Mouse (Mus musculus) right cerebral cortex, postnatal 36 days (tissue): ENCODE measurements around the gene Dcaf5.

Source experiments
- DNase-seq, 2 experiments: peaks; one replicate each; pipeline ENCODE4 v3.0.0; 2022; ENCODE audit warnings: low spot score in 2 of 2, mixed read lengths in 1 of 2

Dcaf5 gene

DNA sequence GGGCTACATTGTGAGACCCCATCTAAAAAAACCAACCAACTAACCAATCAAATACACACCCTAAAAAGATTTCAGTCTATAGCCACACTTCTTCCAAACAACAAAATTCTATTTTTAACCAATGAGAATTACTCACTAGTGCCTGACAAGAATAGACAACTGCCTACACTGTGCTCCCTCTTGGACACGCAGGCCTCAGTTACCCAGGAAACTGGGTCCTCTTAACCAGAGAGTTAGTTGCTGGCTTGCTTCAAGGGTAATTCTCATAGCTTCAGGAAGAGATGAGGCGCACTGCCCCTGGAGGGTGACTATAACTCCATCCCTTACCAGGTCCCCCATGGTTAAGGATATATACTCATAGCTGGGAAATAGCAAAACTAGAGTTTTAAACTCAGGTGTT, 95.5 kb downstream of the Dcaf5 start:
- DNase-seq = peak; percentile 29 to 61

DNA sequence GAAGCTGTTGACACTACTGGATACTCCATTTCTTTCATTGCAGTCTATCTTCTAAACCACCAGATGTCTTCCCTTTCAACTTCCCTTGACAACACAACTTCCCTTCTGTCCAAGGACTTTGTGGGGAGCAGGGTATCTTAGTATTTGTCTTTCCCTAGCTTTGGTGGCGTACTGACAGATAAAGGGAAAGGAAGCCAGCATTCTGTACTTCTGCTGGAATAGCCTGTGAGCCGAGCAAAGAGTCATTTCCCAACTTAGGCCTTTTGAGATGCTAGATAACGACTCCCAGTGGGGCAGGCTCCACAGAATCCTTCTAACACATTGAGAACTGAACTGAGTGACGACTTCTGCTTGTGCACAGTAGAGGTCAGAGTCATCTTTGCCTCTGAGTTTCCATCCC, 102.2 kb downstream of the Dcaf5 start:
- DNase-seq = no peak

DNA sequence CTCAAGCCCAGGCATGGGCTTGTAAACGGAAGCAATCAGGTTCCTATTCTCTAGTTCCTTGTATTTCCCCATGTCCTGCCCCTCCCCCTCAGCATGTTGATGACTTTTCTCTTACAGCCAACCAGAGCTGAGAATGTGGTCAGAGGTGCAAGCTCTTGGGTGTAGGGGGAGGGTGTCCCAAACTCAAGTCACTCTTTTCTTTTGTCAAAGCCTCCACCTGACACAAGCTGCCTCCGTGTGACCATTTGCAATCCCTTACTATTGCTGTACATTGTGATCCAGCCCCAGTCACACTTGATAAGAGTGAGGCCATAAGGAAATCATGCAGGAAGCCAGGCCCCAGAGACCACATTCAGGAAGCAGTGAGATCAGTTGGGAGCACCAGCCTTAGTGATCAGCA, 104.8 kb downstream of the Dcaf5 start:
- no peak for DNase-seq

DNA sequence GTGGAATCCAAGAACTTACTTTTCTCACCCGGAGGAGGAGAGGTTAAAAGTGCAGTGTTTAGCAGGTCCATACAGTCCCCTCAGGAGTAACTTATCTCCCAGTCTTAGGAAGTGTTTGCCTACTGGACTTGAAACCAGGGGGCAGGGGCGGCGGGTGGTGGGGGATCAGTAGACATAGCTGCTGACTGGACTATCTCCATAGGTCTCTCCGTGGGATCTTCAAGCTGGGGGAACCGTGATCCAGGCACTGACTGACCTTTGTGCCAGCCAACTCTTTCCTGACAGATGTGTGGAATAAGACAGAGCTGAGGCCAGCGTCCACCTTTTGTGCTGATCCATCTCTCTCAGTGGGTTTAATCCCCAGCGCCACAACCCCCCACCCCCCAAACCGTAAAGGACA, 105.6 kb downstream of the Dcaf5 start:
- DNase-seq = no peak

DNA sequence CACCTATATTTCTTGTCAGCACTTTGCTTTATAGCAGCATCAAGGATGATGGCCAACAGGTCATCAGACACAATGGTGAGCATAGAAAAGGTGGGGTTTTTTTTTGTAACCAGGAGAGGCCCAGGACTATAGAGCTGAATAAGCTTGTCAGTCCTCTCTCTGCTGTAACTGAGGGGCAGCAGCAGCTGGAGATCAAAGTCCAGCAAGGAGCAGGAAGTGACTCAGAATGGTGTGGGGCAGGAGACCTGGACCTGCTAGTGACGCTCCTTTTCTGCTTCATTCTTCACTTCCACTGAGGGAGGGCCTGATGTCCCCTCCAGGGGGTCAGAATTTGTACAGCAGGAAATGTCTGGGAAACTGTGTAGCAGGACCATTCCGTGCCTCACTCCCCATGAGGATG, 106.8 kb downstream of the Dcaf5 start:
- DNase-seq = no peak

DNA sequence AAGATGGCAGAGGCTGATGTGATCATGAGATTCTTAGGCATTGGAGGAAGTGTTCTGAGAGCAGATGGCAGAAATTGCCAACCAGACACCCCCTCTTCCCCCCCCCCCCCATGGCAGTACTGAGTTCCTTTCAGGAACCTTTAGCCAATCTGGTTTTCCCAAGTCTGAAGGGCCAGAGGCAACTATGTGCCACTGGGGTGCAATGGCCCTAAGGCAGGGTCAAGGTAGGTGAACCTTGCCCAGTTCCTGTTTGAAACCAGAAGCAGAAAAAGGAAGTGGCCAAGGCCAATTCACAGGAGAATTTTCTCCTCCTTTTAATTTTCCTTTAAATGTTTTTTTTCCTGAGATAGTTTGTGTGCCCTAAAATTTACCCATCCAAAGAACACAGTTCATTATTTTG, 110.4 kb downstream of the Dcaf5 start:
- DNase-seq = no peak

DNA sequence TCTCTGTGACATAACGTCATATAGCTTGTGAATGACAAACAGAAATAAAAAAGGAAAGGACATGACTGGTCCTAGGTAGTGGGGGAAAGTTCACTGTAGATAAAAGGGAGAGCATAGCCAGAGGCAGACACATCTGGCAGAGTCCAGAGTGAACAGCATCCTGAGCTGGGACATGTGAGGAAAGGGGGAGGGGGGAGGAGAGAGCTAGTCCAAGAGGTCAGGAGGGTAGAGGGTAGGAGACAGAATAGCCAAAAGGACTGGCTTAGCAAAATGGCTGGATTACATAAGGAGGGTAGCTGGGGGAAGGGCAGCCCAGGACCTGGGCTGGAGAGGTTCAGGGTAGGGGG, 111.6 kb downstream of the Dcaf5 start:
- DNase-seq = no peak

DNA sequence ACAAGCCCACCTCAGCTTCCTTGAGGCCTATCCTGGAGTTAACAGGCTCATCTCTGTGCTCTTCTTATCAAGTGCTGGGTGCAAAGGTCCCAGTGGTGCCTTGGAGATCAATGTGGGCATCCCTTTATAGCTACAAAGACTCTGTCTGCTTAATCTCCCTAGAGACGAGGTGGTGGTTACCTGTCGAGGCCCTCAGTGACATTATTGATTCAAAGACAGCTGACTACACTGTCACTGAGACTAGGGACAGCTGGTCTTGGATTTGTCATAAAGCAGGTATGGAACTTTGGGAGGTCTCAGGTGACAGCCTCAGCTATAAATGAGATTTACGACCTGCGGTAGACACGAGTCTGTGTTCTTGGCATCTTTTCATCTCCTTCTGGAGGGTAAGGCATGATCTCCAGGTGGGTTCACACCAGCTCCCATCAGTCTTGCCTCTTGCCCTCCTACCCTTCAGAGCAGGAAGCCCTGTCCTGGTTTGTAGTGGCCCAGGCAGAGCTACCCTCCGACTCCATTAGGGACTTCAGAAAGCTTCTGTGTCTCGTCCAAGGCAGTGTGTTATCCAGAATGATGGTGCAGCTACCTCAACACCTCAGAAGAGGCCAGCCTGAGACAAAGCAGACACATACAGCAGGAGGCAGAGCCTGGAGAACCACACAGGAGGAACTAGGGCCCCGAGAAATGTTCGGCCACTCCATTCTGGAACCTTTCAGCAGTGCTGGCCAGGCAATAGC, 112.2 kb downstream of the Dcaf5 start:
- DNase-seq = no peak

DNA sequence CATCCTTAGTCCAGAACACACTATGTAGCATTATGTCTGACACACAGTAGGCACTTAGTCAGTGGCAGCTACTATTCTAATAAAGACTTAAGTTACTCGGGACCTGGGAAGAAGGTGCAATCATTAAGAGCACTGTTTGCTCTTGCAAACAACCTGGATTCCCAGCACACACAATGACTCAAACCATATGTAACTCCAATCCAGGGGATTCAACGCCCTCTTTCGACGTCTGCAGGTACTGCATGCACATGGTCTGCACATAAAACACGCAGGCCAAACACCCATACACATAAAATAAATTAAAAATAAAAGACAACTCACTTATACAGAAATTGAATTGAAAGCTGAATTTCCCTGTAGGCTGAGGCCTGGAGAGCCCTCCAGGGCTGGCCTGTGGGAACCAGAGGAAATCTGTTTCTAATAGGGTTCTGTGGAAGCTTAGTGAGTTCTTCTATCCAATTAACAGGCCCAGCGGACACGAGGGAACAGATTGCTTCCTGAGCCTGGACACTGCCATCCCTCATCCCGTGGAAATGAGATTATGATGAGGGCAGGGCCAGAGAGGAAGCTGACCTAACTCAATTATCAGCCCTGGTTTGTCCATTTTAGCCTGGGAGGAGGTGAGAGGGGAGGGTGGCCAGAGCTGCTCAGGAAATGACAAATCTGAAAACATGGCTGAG, 112.9 kb downstream of the Dcaf5 start:
- no peak for DNase-seq

DNA sequence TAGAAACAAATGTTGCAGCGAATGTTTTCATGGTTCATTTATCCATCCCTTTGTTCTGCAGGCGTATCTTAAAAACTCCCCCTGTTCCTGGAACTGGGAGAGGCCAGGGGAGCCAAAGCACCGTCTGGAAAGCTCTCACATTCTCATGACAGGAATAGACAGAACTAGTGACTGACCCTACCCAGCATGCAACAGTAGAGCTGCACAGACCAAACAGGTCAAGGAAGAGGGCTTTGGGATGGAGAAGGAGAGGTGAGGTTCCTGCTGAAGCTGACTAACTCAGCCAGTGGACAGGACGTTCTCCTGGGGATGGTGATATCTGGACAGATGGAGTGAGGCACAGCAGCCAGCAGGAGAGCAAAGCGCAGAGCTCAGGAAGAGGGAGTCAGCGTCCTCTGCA, 113.9 kb downstream of the Dcaf5 start:
- DNase-seq = no peak

DNA sequence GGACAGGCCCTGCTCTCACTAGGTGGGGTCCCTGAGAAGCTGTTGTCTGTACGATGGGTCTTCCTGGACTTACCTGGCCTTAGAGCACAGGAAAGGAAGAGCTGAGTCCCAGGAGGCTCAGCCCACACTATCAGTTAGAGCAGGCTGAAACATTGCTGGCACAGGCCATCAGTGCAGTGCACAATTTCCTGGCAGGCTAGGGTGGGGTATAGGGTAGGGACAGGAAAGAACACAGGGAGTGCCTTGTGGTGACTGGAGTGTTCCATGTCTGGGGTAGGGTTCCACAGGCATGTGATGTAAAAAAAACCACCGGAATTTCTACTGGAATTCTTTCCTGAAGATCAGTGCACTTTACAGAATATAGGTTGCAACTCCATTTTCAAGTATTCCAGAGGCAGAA, 117.3 kb downstream of the Dcaf5 start:
- DNase-seq = no peak

DNA sequence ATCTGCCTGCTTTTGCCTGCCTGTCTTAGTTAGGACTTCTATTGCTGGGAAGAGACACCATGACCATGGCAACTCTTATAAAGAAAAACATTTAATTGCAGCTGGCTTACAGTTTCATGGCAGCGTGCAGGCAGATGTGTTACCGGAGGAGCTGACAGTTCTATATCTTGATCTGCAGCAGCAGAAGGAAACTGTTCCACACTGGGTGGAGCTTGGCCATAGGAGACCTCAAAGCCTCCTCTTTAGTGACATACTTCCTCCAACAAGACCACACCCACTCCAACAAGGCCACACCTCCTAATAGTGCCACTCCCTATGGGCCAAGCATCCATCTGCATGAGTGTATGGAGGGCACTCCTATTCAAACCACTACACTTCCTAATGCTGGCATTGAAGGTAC, 121.1 kb downstream of the Dcaf5 start:
- no peak for DNase-seq

DNA sequence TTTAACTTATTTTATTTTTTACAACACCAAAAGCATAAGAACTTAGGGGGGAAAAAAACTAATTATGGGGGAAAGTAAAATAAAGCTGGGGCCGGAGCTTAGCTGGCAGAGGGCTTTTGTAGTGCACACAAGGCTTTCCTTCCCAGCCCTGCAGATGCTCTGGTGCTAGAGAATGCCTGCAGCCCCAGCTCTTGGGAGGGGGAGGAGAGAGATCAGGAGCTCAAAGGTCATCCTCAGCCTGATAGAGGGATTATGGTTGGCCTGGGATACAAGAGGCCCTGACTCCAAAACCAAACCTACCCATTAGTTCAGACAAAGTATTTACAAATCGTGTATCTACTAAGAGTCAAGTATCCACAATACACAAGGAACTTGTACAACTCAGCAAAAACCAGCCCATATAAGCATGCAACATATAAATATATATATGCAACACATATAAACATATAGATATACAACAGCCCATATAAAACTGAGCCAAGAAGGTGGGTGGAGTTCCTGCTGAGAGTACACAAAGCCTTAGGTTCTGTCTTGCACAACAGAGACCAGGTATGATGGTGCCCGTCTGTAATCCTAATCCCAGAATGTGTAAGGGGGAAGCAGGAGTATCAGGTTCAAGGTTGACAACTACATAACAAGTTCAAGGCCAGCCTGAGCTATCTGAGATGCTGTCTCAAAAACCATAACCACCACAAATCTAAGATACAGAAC, 124.3 kb downstream of the Dcaf5 start:
- no peak for DNase-seq

DNA sequence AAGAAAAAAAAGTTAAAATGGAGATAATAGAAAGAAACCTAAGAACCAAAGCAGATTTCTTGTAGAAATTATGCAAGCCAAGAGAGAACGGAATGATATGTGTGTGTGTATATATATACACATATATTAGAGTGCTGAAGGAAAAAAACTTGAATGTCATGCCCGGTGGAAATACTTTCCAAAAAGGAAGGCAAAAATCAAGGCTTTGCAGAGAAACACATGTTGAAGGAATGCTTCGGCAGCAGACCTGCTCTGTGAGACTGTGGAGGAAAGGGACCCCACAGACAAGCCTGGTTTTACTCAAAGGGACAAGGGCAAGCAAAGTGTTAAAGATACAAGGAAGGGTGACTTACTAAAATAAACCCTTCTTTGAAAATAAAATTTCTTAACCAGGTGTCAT, 128.8 kb downstream of the Dcaf5 start:
- DNase-seq = no peak

DNA sequence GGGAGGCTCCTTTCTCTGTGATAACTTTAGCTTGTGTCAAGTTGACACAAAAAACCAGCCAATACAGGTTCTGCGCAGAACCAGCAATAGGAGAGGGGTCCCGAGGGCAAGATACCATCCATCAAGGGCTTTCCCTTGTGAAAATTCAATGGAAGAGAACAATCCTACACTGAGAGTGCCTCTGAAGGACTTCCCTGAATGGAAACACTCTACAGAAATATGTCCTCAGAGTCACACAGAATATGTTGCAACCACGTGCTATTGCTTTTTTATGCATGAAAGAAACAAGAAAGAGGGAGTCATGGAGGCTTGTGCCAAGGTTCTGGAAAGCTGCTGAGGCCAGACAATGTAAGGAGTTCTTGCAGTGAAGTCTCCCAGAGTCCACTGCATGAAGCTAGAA, 131.9 kb downstream of the Dcaf5 start:
- DNase-seq = no peak

DNA sequence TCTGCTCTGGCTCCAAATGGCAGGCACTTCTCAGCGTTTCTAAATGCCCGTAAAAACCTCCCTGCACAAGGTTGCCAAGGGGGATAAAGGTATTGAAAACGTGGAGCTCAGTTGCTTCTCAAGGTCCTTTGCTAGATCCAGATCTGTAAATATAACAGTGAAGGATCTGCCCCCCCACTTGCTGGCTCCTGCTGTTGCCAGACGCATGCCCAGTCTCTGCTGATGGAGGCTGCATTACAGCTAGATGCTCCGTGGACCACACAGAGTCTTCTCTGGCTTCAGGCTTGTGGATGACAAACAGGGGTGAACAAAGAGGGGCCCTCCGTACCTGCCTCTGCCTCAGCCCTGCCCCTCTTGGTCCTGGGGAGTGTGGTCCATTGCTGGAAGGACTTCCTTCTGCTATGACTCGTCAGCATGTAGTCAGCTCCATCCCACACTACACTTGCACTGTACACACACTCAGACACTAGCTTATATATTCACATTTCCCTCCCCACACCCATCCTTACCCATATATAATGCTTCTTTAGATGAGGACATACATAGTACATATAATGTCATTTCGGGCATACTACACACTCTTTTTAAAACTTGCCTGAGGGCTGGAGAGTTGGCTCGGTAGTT, 135.5 kb downstream of the Dcaf5 start:
- DNase-seq = no peak

DNA sequence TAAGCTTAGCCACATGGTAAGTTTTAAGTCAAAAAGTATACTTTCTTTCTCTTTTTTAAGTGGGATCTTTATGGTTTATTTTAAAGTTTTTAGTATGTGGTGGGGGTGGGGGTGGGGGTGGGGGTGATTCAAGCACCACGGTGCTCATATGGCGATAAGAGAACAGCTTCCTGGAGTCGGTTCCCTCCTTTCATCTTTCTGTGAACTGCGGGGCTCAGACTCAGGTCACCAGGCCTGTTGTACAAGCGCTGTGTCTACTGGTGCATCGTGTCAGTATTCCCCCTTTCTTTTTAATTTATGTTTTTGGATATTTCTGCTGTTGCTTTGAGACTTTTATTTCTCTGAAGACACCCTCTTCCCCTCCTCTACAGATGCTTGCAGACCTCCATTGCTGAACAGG, 137.7 kb downstream of the Dcaf5 start:
- no peak for DNase-seq

DNA sequence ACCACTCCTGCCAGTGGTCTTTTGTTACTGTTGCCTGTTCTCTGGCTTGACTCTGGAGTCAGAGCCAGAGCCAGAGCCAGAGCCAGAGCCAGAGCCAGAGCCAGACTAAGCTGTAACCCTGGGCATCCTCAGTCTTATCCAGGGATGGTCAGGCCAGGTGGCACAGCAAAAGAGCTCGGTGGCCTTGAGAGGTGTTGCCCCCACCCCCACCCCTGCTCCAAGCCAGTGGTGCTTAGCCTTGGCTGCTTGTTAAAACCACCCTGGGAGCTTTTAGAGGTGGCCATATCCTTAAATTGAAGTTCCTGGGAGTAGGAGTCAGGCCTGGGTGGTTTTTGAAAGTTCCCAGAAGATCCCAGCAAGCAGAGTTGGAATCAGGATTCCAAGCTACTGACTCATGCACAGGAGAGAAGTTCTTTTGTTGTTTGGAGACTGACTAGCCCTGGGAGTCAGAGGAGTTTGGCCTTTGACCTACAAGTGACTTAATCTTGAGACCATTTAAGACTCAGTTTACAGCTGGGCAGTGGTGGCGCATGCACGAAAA, 144.4 kb downstream of the Dcaf5 start:
- DNase-seq = no peak

DNA sequence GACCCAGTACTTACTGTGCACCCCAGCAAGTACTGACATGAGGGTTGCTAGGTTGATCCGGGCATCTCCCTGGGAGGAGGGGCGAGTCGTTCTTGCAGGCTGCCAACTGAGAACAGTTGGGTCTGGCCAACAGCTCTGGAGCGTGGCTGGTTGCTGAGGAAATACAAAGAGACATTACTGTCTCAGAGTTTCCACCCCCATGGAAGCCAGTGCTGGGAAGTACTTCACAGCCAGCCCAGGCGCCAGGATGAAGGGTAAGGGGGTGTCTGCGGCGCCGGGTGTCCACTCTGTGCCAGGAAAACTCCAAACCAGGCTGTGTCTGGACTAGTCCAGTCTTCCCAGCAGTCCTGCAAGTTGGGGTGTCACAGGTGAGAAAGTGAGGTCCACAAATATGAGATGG, 145.4 kb downstream of the Dcaf5 start:
- peak; percentile 2 to 12 for DNase-seq

DNA sequence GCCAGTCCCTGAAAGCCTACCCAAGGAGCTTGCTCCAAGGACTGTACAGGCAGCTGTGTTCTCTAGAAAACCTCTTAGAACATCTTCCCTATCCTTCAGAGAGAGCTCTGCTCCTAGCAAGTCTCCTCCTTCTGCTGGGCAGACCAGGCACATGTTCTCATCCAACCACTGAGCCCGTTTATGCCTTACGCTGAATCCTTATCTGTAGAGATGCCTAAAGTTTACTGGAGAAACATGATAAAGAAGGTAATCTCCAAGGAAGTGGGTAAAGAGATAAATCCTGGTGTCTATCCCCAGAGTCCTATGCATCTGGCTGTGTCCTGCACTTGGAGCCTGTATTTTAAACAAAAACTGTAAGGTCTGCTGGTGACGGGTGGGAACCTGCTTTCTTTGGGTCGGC, 145.9 kb downstream of the Dcaf5 start:
- no peak for DNase-seq

DNA sequence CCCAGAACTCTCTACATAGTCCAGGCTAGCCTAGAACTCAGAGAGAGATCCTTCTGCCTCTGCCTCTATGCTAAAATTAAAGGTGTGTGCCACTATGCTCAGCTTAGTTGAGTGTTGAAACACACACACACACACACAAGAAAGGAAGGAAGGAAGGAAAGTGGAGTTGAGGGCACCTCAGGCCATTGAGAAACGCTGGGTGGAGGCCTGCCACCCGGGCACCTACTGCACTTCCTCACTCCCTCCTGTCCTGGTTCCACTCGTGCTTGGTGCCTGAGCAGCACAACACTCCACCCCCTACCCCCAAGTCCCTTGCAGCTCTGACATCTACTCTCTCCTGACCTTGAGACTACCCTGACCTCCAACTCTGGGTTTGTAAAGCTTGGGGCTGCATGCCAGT, 146.7 kb downstream of the Dcaf5 start:
- no peak for DNase-seq

DNA sequence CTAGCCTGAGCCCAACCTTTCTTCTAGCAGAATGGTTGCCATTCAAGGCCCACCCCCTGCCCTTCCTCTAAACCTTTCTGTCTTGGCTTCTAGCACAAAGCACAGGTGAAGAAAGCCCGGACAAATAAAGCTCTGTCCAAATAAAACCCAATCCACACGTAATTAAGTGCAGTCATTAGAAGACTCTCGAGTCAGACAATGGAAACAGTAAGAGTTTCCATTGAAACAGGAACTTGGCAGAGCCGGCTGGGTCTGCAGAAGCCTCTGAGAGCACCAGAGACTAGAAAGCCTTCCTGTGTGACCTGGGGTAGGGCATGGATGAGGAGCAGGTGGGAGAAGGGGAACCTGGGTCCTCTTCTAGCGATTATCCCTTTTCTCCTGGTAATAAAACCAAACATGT, 150.5 kb downstream of the Dcaf5 start:
- DNase-seq = no peak
